Mouse (Mus musculus) MEL (cell line): ENCODE measurements around the gene Kidins220. TPM values are rescaled to one million over a fixed set of nuclear protein-coding genes. Genes with fewer than 3 reads are reported as not detected.

Experiments
- DNase-seq: peaks from one replicate; pipeline ENCODE4 v3.0.0; 2011; ENCODE audit warnings: low read depth, low spot score
- H3K27ac ChIP-seq: 2 replicates; pipeline ENCODE4 v1.5.1; 2012; ENCODE audit warnings: low read depth, mild to moderate bottlenecking, control low read depth, low read length, moderate library complexity; ENCODE audit not compliant: control insufficient read depth
- H3K27me3 ChIP-seq, 2 experiments: fragments of 150-350 bp in 1 of 2; sonication (generic) in 1 of 2; 2 replicates each; pipeline ENCODE4 v1.6.1; 2012; ENCODE audit warnings: low read length in 2 of 2, mild to moderate bottlenecking in 2 of 2, improper control_type of control experiment in 1 of 2, moderate library complexity in 1 of 2; ENCODE audit not compliant: insufficient read depth in 2 of 2, control insufficient read depth in 1 of 2
- H3K36me3 ChIP-seq, 2 experiments: 2 replicates each; pipeline ENCODE4 v1.6.1; 2012 to 2014; ENCODE audit warnings: low read length in 2 of 2, improper control_type of control experiment in 1 of 2, inconsistent platforms in 1 of 2, mild to moderate bottlenecking in 1 of 2; ENCODE audit not compliant: insufficient read depth in 2 of 2, control insufficient read depth in 1 of 2
- H3K4me1 ChIP-seq, 2 experiments: fragments of 150-350 bp in 1 of 2; sonication (generic) in 1 of 2; 2 replicates each; pipeline ENCODE4 v1.6.1; 2012; ENCODE audit warnings: low read length in 2 of 2, improper control_type of control experiment in 1 of 2, mild to moderate bottlenecking in 1 of 2; ENCODE audit not compliant: insufficient read depth in 2 of 2, control insufficient read depth in 1 of 2
- H3K4me3 ChIP-seq, 2 experiments: fragments of 150-350 bp in 1 of 2; sonication (generic) in 1 of 2; 2 replicates each; pipeline ENCODE4 v1.5.1; 2012; ENCODE audit warnings: low read depth in 2 of 2, low read length in 2 of 2, mild to moderate bottlenecking in 2 of 2, moderate library complexity in 2 of 2, control low read depth in 1 of 2, improper control_type of control experiment in 1 of 2; ENCODE audit not compliant: control insufficient read depth in 1 of 2, insufficient read depth in 1 of 2
- H3K79me2 ChIP-seq: 2 replicates; pipeline ENCODE4 v1.6.1; 2012; ENCODE audit warnings: mild to moderate bottlenecking, low read length, moderate library complexity; ENCODE audit not compliant: control insufficient read depth, poor library complexity, insufficient read depth
- H3K9ac ChIP-seq: 2 replicates; pipeline ENCODE4 v1.6.1; 2012; ENCODE audit warnings: low read depth, mild to moderate bottlenecking, control low read depth, low read length, moderate library complexity; ENCODE audit not compliant: control insufficient read depth, poor library complexity, severe bottlenecking
- H3K9me3 ChIP-seq: fragments of 150-350 bp; sonication (generic); replicated peaks from 2 replicates; pipeline ENCODE4 v1.6.1; 2012; ENCODE audit warnings: mild to moderate bottlenecking, low read length, improper control_type of control experiment, moderate library complexity; ENCODE audit not compliant: insufficient read depth
- BHLHE40 ChIP-seq: IDR thresholded peaks from 2 replicates; pipeline ENCODE4 v1.6.1; 2012; ENCODE audit warnings: low read depth, mild to moderate bottlenecking, inconsistent platforms, low read length, improper control_type of control experiment, borderline replicate concordance
- CHD1 ChIP-seq: IDR thresholded peaks from 2 replicates; pipeline ENCODE4 v1.6.1; 2012; ENCODE audit warnings: low read depth, mild to moderate bottlenecking, inconsistent platforms, low read length, improper control_type of control experiment
- CHD2 ChIP-seq: IDR thresholded peaks from 2 replicates; pipeline ENCODE4 v1.6.1; 2011; ENCODE audit warnings: low read length, improper control_type of control experiment
- CTCF ChIP-seq, 3 experiments: IDR thresholded peaks in 2 of 3; conservative IDR thresholded peaks in 1 of 3; 2 replicates each; pipeline ENCODE4 v1.5.1; 2011 to 2012; ENCODE audit warnings: low read length in 3 of 3, low read depth in 2 of 3, mild to moderate bottlenecking in 2 of 3, improper control_type of control experiment in 1 of 3, inconsistent platforms in 1 of 3, mixed read lengths in 1 of 3, moderate library complexity in 1 of 3; ENCODE audit not compliant: control insufficient read depth in 1 of 3, insufficient read depth in 1 of 3, poor library complexity in 1 of 3, severe bottlenecking in 1 of 3
- E2F4 ChIP-seq: IDR thresholded peaks from 2 replicates; pipeline ENCODE4 v1.6.1; 2011; ENCODE audit warnings: low read depth, low read length, improper control_type of control experiment, borderline replicate concordance
- ELF1 ChIP-seq: IDR thresholded peaks from 2 replicates; pipeline ENCODE4 v1.6.1; 2014; ENCODE audit warnings: low read depth, mild to moderate bottlenecking, inconsistent platforms, low read length, improper control_type of control experiment, moderate library complexity
- HCFC1 ChIP-seq: IDR thresholded peaks from 2 replicates; pipeline ENCODE4 v1.6.1; 2012; ENCODE audit warnings: low read depth, mild to moderate bottlenecking, inconsistent platforms, low read length, improper control_type of control experiment, moderate library complexity
- MAX ChIP-seq: IDR thresholded peaks from 2 replicates; pipeline ENCODE4 v1.6.1; 2011; ENCODE audit warnings: low read length, improper control_type of control experiment
- MAZ ChIP-seq: IDR thresholded peaks from 2 replicates; pipeline ENCODE4 v1.6.1; 2012; ENCODE audit warnings: low read depth, mild to moderate bottlenecking, inconsistent platforms, low read length, improper control_type of control experiment
- MXI1 ChIP-seq: IDR thresholded peaks from 2 replicates; pipeline ENCODE4 v1.6.1; 2011; ENCODE audit warnings: mild to moderate bottlenecking, low read depth, low read length, improper control_type of control experiment
- MYB ChIP-seq: IDR thresholded peaks from 2 replicates; pipeline ENCODE4 v1.6.1; 2011; ENCODE audit warnings: mild to moderate bottlenecking, low read depth, low read length, improper control_type of control experiment
- NRF1 ChIP-seq: IDR thresholded peaks from 2 replicates; pipeline ENCODE4 v1.6.1; 2014; ENCODE audit warnings: low read depth, mild to moderate bottlenecking, inconsistent platforms, low read length, improper control_type of control experiment, moderate library complexity; ENCODE audit not compliant: poor library complexity, insufficient read depth, severe bottlenecking
- RAD21 ChIP-seq: IDR thresholded peaks from 2 replicates; pipeline ENCODE4 v1.6.1; 2011; ENCODE audit warnings: mild to moderate bottlenecking, low read depth, low read length, improper control_type of control experiment
- TBP ChIP-seq: IDR thresholded peaks from 2 replicates; pipeline ENCODE4 v1.8.0; 2011; ENCODE audit warnings: low read depth, low read length, improper control_type of control experiment
- UBTF ChIP-seq: IDR thresholded peaks from 2 replicates; pipeline ENCODE4 v1.6.1; 2012; ENCODE audit warnings: low read depth, mild to moderate bottlenecking, inconsistent platforms, low read length, improper control_type of control experiment, moderate library complexity, borderline replicate concordance; ENCODE audit not compliant: insufficient read depth
- USF2 ChIP-seq, 2 experiments: IDR thresholded peaks; 2 replicates each; pipeline ENCODE4 v1.6.1; 2011 to 2012; ENCODE audit warnings: improper control_type of control experiment in 2 of 2, low read length in 2 of 2, borderline replicate concordance in 1 of 2, inconsistent platforms in 1 of 2, low read depth in 1 of 2, mild to moderate bottlenecking in 1 of 2; ENCODE audit not compliant: insufficient read depth in 1 of 2
- ZC3H11A ChIP-seq: IDR thresholded peaks from 2 replicates; pipeline ENCODE4 v1.6.1; 2012; ENCODE audit warnings: low read depth, mild to moderate bottlenecking, inconsistent platforms, low read length, improper control_type of control experiment
- ZKSCAN1 ChIP-seq: IDR thresholded peaks from 2 replicates; pipeline ENCODE4 v1.6.1; 2012; ENCODE audit warnings: low read depth, mild to moderate bottlenecking, inconsistent platforms, low read length, improper control_type of control experiment, moderate library complexity
- ZMIZ1 ChIP-seq: IDR thresholded peaks from 2 replicates; pipeline ENCODE4 v1.6.1; 2012; ENCODE audit warnings: low read depth, mild to moderate bottlenecking, inconsistent platforms, low read length, improper control_type of control experiment, moderate library complexity
- ZNF384 ChIP-seq: IDR thresholded peaks from 2 replicates; pipeline ENCODE4 v1.6.1; 2012; ENCODE audit warnings: low read depth, mild to moderate bottlenecking, inconsistent platforms, low read length, improper control_type of control experiment
- polyA plus RNA-seq, 2 experiments: library from polyadenylated mRNA; stranded (reverse) in 1 of 2; unstranded in 1 of 2; fragments of >175 nt in 1 of 2; fragments of >200 nt in 1 of 2; gene quantifications; 2 replicates each; pipeline versions ENCODE4 v1.2.1 to v1.2.4; 2012; ENCODE audit warnings: low replicate concordance in 2 of 2, low read depth in 1 of 2; ENCODE audit not compliant: insufficient read length in 2 of 2, insufficient read depth in 1 of 2, missing spikeins in 1 of 2
- total RNA-seq: library from RNA; depleted of rRNA; stranded (reverse); fragments of 300-350 nt; gene quantifications from 2 replicates; pipeline ENCODE4 v1.2.3, GENCODE M21; 2012

Gene Kidins220
- total and polyA plus RNA-seq, 3 experiments: 26.2 to 124 (median 29.2) TPM

DNA sequence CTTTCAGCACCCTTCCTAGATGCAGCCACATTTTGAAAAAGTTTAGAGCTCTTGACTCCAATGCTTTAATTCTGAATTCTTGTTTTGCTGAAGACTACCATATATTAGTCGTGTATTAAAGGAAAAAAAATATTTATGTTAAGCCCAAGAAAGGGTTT lies 122.2 kb downstream of the Kidins220 start, which contains the start of gene Id2:
Gene Id2 (minus strand): TSS at position 89 of the 158 bp plus-strand sequence.
- Histone ChIP-seq H3K79me2 (peaks cover 14% of the 10 kb centered on the region), H3K27ac (peak within 1 kb of the TSS; percentile 44), H3K27me3 (no peaks in the 10 kb centered on the region), H3K4me3 (peak within 1 kb of the TSS; percentile 48 to 76), H3K9ac (peak within 1 kb of the TSS; percentile 83), H3K4me1 (peaks cover 0 to 2% of the 10 kb centered on the region in 2 experiments; a peak in 2 of 4 replicates), H3K9me3 (no peaks in the 10 kb centered on the region), H3K36me3 (peaks cover 0 to 3% of the 10 kb centered on the region in 2 experiments; a peak in 1 of 4 replicates)
- TF ChIP-seq CHD1: no peak
- TF ChIP-seq UBTF: no peak
- no peak for TF ChIP-seq CTCF (IDR thresholded peaks at IDR 0.05 in 2 of 3, conservative IDR thresholded peaks at IDR 0.05 in 1 of 3; ENCODE audit: control insufficient read depth in 1 of 3, insufficient read depth in 1 of 3, low read depth in 2 of 3, low read length in 3 of 3, poor library complexity in 1 of 3, severe bottlenecking in 1 of 3)
- TF ChIP-seq ZC3H11A: no peak
- no peak for TF ChIP-seq ZKSCAN1
- no peak for TF ChIP-seq MYB
- TF ChIP-seq USF2 (IDR thresholded peaks at IDR 0.05; ENCODE audit: borderline replicate concordance in 1 of 2, insufficient read depth in 1 of 2, low read depth in 1 of 2, low read length in 2 of 2): no peak
- no peak for TF ChIP-seq E2F4
- no peak for TF ChIP-seq NRF1
- no peak for TF ChIP-seq MAX
- no peak for TF ChIP-seq ELF1
- TF ChIP-seq BHLHE40: no peak
- no peak for TF ChIP-seq HCFC1
- no peak for TF ChIP-seq MXI1
- no peak for TF ChIP-seq TBP
- TF ChIP-seq MAZ: no peak
- no peak for TF ChIP-seq ZMIZ1
- TF ChIP-seq RAD21: no peak
- no peak for TF ChIP-seq CHD2
- TF ChIP-seq ZNF384: no peak
- no peak for DNase-seq
